Mouse (Mus musculus): ENCODE results near the gene Mmp28.

- TF ChIP-seq CTCF (IDR thresholded peaks at IDR 0.05; ENCODE audit: borderline replicate concordance, insufficient read depth, low read depth, low read length) (no peak), POLR2A (IDR thresholded peaks at IDR 0.05; ENCODE audit: borderline replicate concordance, insufficient read depth, low read length) (no peak)
Observed at GRCm38 (mm10) chr11:83397626-83398025, 65.2 kb downstream of the Mmp28 start.
